Mouse (Mus musculus): ENCODE results near the gene Ano6.
A peak's percentile ranks its signal among the peaks of the same experiment; 100 is the strongest.

Ano6 gene

GRCm38 (mm10) chr15:95767825-95768224 lies 22.8 kb upstream of the Ano6 start:
- DNase-seq (ENCODE audit: low read depth, low spot score): peak; percentile 50

GRCm38 (mm10) chr15:95768703-95769102 lies 21.9 kb upstream of the Ano6 start:
- DNase-seq (ENCODE audit: low read depth, low spot score): no peak

- no peak for DNase-seq (ENCODE audit: low read depth, low spot score)
Measured at GRCm38 (mm10) chr15:95769576-95769975, 21.1 kb upstream of the Ano6 start.

GRCm38 (mm10) chr15:95770307-95770706 lies 20.3 kb upstream of the Ano6 start:
- no peak for DNase-seq (ENCODE audit: low read depth, low spot score)

- DNase-seq (ENCODE audit: low read depth, low spot score): peak; percentile 80
Measured at GRCm38 (mm10) chr15:95772374-95772773, 18.3 kb upstream of the Ano6 start.

- DNase-seq (ENCODE audit: low read depth, low spot score): peak; percentile 82
Measured at GRCm38 (mm10) chr15:95772861-95773836, 17.5 kb upstream of the Ano6 start.

GRCm38 (mm10) chr15:95774197-95774596 lies 16.4 kb upstream of the Ano6 start:
- no peak for DNase-seq (ENCODE audit: low read depth, low spot score)

- DNase-seq (ENCODE audit: low read depth, low spot score): no peak
Measured at GRCm38 (mm10) chr15:95774674-95775414, 15.8 kb upstream of the Ano6 start.

GRCm38 (mm10) chr15:95777743-95778142 lies 12.9 kb upstream of the Ano6 start:
- DNase-seq (ENCODE audit: low read depth, low spot score): no peak

- no peak for DNase-seq (ENCODE audit: low read depth, low spot score)
Measured at GRCm38 (mm10) chr15:95778710-95779109, 11.9 kb upstream of the Ano6 start.

GRCm38 (mm10) chr15:95786624-95787023 lies 4.0 kb upstream of the Ano6 start:
- DNase-seq (ENCODE audit: low read depth, low spot score): no peak

- DNase-seq (ENCODE audit: low read depth, low spot score): peak; percentile 43
Measured at GRCm38 (mm10) chr15:95787578-95787977, 3.1 kb upstream of the Ano6 start.

- DNase-seq (ENCODE audit: low read depth, low spot score): peak; percentile 44
Measured at GRCm38 (mm10) chr15:95789562-95790528, 798 bp upstream of the Ano6 start.

- peak; percentile 52 for DNase-seq (ENCODE audit: low read depth, low spot score)
Measured at GRCm38 (mm10) chr15:95791141-95791791, 623 bp downstream of the Ano6 start.

- no peak for DNase-seq (ENCODE audit: low read depth, low spot score)
Measured at GRCm38 (mm10) chr15:95791855-95792254, 1.2 kb downstream of the Ano6 start.

GRCm38 (mm10) chr15:95792261-95793260 lies 1.9 kb downstream of the Ano6 start:
- peak; percentile 43 for DNase-seq (ENCODE audit: low read depth, low spot score)

GRCm38 (mm10) chr15:95793748-95794491 lies 3.3 kb downstream of the Ano6 start:
- DNase-seq (ENCODE audit: low read depth, low spot score): no peak

- peak; percentile 27 for DNase-seq (ENCODE audit: low read depth, low spot score)
Measured at GRCm38 (mm10) chr15:95794611-95795565, 4.2 kb downstream of the Ano6 start.

All from A20 (cell line).